Comparison of ENCODE assay signal across 23 mouse cellular contexts in the genomic region with DNA sequence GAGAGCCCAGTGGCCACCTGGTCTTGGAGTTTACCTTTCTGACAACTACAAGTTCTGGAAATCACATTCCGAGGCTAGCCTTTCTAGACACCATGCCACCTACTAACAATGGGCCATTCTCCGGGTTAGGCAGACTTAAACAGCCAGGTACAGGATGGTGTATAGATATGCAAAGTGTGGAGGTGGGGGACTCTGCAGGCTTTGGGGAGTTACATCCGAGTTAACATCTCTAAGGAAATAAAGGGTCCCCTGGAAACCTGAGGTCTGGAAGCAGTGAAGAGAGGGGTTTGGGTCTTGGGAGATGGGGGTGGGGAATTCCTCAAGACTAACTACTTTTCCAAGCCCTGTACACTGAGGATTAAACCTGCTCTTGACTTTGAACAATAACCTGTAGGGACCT.
"Had no signal": no experiment of that assay in that cellular context is flagged by ENCODE, and none has a peak within 500 bp of the region (broad histone marks: within the 10 kb centered on the region; RNA-seq: fewer than 3 reads in every experiment).

No protein-coding gene starts in this region.

- H3K9me3 ChIP-seq: heart, embryonic 10.5 days; heart, embryonic 12.5 days; hindbrain, embryonic 10.5 days; hindbrain, embryonic 12.5 days; intestine, embryonic 15.5 days; limb, embryonic 10.5 days; limb, embryonic 12.5 days; liver, embryonic 13.5 days; liver, embryonic 15.5 days had no signal

- H3K27me3 ChIP-seq: heart, embryonic 12.5 days; hindbrain, embryonic 12.5 days; intestine, embryonic 15.5 days; limb, embryonic 12.5 days; liver, embryonic 13.5 days; liver, embryonic 15.5 days had no signal

- H3K4me3 ChIP-seq: gastrocnemius, adult 2 months; heart, embryonic 10.5 days; heart, embryonic 12.5 days; hindbrain, embryonic 10.5 days; hindbrain, embryonic 12.5 days; intestine, embryonic 15.5 days; layer of hippocampus, adult 2 months; left cerebral cortex, adult 2 months; limb, embryonic 10.5 days; limb, embryonic 12.5 days; liver, embryonic 13.5 days; liver, embryonic 15.5 days had no signal

- H3K4me2 ChIP-seq: heart, embryonic 12.5 days; hindbrain, embryonic 12.5 days; hindbrain, embryonic 14.5 days; intestine, embryonic 15.5 days; limb, embryonic 12.5 days; liver, embryonic 11.5 days; liver, embryonic 13.5 days; liver, embryonic 15.5 days had no signal

- H3K36me3 ChIP-seq: heart, embryonic 10.5 days; heart, embryonic 12.5 days; hindbrain, embryonic 12.5 days; intestine, embryonic 15.5 days; limb, embryonic 12.5 days; liver, embryonic 13.5 days; liver, embryonic 15.5 days had no signal

- H3K27ac ChIP-seq: gastrocnemius, adult 2 months; heart, embryonic 10.5 days; hindbrain, embryonic 10.5 days; hindbrain, embryonic 12.5 days; hindbrain, embryonic 14.5 days; intestine, embryonic 15.5 days; kidney, postnatal 0 days; layer of hippocampus, adult 2 months; left cerebral cortex, adult 2 months; limb, embryonic 10.5 days; limb, embryonic 12.5 days; liver, embryonic 13.5 days; liver, embryonic 15.5 days had no signal

- H3K9ac ChIP-seq: heart, embryonic 12.5 days; hindbrain, embryonic 12.5 days; hindbrain, embryonic 14.5 days; intestine, embryonic 15.5 days; limb, embryonic 12.5 days; liver, embryonic 13.5 days; liver, embryonic 15.5 days had no signal

- ATAC-seq: hindbrain, embryonic 16.5 days; inflammation-experienced regulatory T-cells, adult 6 months had no signal

- DNase-seq: gastrocnemius, adult 2 months; gastrocnemius, postnatal 10 days; gastrocnemius, postnatal 25 days; heart, adult 18-20 months; heart, postnatal 10 days; heart, postnatal 4 days; liver; liver, embryonic 13.5 days had no signal
